Mouse (Mus musculus) cerebellum, adult 2 months (tissue): ENCODE data around the gene Grb10.

Experiments used
- CTCF ChIP-seq: fragments of 200-500 bp; IDR thresholded peaks from 2 replicates; pipeline ENCODE4 v1.5.1; 2011; ENCODE audit warnings: low read depth, mild to moderate bottlenecking, control low read depth, low read length, moderate library complexity, borderline replicate concordance; ENCODE audit not compliant: insufficient read depth
- POLR2A ChIP-seq: fragments of 200-500 bp; IDR thresholded peaks from 2 replicates; pipeline ENCODE4 v1.6.1; 2011; ENCODE audit warnings: low read length, control low read depth, borderline replicate concordance; ENCODE audit not compliant: insufficient read depth

DNA sequence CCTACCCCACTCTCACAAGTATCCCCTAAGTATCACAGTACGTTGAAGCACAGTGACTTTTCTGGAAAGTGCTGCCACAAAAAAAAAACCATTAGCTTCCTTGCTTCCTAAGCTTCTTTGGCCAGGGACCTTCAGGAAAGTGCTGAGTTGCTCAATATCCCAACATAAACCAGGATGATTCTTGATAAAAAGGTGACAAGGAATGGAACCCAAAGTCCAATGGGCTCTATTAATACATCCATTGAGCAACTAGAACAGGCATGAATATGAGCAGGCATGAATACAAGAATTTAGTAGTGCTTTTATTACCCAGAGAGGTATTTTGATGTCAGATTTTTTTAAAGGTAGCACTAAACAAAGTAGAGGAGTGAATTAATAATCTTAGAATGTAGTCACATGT is 18.8 kb downstream of the Grb10 start:
- TF ChIP-seq POLR2A (no peak), CTCF (no peak)
